Mouse (Mus musculus) G1E (cell line): ENCODE measurements at regions not wholly inside any gene's neighbourhood (a gene's known extent, or its start where the extent isn't known, plus 50 kb on each side); places are given as distances from the start of the nearest gene placed in this dataset.

ENCODE experiments used
- CTCF ChIP-seq: IDR thresholded peaks from 2 replicates; pipeline ENCODE4 v1.5.1; 2012; ENCODE audit warnings: low read depth, low read length, inconsistent platforms, mixed read lengths
- GATA1 ChIP-seq: IDR thresholded peaks from 2 replicates; pipeline ENCODE4 v1.6.1; 2012; ENCODE audit warnings: borderline replicate concordance, low read length, inconsistent platforms, mixed read lengths
- GATA2 ChIP-seq: IDR thresholded peaks from 2 replicates; pipeline ENCODE4 v1.6.1; 2012; ENCODE audit warnings: low read depth, low read length, inconsistent platforms, borderline replicate concordance
- TAL1 ChIP-seq: conservative IDR thresholded peaks from 2 replicates; pipeline ENCODE4 v1.6.1; 2012; ENCODE audit warnings: low read depth, low read length, inconsistent platforms, mixed read lengths

- no peak for TF ChIP-seq CTCF
- TF ChIP-seq TAL1, result no peak
- no peak for TF ChIP-seq GATA1
- TF ChIP-seq GATA2, result no peak
Observed at GRCm38 (mm10) chr8:115921889-115922288, 214.3 kb upstream of the Maf start.
